Mouse (Mus musculus): ENCODE results near the gene Ptprg. TPM values are rescaled to one million over a fixed set of nuclear protein-coding genes. Genes with fewer than 3 reads are reported as not detected.

Ptprg gene
- polyA plus RNA-seq, 1 experiment from 2014 or later, result 34.4 TPM

DNA sequence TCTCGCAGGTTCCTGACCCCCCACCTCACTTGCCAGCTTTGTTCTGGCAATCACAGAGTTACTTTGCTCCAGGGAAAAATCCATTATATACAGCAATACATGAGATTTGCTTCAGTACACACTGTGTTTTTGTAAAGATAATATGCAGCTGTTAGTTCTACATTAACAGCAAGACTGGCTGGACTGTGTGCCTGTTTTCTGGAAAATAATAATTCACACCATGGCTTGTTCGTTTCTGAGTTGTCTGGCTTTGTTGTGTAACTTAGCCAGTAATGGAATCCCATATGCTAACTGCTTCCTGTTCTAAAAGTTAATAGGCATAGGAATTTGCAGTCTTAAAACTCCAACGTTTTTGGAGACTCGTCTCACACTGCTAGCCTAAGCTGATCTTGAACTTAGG lies 635.0 kb downstream of the Ptprg start:
- 25% methylated on average over 4 of the region's 4 CpGs for WGBS

DNA sequence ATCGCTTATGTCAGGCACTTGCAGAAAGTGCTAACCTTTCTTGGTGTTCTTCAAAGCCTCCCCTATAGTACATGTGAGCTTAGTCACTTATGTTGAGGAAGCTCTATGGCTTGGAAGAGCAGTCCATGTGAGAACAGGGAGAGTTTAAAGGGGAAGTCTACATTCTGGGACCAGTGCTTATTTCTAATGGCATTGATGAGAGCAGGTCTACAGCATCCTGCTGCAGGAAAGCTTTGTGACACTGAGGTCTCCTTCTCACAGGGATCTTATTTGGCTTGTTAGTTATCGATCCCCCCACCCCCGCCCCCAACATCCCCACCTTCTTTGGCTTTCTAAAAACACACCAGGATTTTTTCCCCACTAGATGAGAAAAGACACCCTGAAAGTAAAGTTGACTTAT lies 635.9 kb downstream of the Ptprg start:
- no peak for ATAC-seq (ENCODE audit: insufficient number of reproducible peaks, insufficient read depth, low FRiP score, low TSS enrichment, low read depth)
- H3K4me3 ChIP-seq, result no peak overlapping the region
- 76% methylated on average over 3 of the region's 3 CpGs for WGBS

More for the DNA sequence above, 635.0 kb downstream of the Ptprg start:
- no peaks in the 10 kb centered on the region for H3K36me3 ChIP-seq
- H3K4me1 ChIP-seq, result peaks cover 15% of the 10 kb centered on the region
- no peak overlapping the region for H3K4me3 ChIP-seq
- H3K9ac ChIP-seq, result no peak overlapping the region
- no peak overlapping the region for H3K27ac ChIP-seq
- no peaks in the 10 kb centered on the region for H3K9me3 ChIP-seq
- no peak for ATAC-seq (ENCODE audit: insufficient number of reproducible peaks, insufficient read depth, low FRiP score, low TSS enrichment, low read depth)
- H3K27me3 ChIP-seq, result no peaks in the 10 kb centered on the region
- no peak overlapping the region for H3K4me2 ChIP-seq

DNA sequence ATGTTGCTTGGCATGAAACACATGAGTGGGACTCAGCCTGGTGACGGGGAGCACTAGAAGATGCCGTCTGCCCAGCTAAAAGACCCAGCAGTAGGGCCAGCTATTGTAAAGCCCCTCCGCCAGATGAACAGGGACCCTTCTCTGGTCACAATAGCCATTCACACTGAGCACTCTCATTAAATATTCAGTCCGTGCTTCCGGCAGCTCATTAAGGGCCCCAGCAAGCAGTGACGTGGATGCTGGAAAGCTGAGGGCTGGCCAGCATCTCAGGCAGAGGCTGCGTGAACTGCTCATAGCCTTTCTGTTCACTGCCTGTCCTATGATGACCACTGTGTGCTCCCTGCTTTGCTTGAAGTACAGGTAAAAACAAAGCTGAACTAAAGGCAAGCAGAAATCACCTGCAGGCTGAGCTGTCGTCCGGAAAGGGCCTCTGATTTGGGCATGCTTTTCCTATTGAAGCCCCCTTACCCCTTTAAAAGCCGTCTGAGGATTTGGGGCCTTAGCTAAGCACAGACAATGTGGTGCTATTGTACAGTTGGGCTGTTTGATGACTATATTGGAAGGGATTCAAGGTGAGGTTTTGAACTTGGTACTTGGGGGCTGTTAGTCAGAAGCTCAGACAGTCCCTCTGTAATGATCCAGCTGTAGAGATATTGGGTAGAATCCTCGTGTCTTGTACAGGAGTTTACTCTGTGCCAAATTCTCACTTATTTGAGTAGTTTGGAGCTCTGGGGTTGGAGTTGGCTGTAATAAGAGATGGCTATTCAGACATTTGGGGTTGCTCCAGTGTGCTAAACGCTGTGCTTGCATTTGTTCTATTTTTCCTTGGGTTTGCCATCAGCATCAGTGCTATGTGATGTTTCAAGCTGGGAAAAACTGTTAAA lies 636.6 kb downstream of the Ptprg start:
- peaks cover 15% of the 10 kb centered on the region for H3K4me1 ChIP-seq
- H3K27me3 ChIP-seq, result no peaks in the 10 kb centered on the region
- no peaks in the 10 kb centered on the region for H3K9me3 ChIP-seq
- no peak overlapping the region for H3K4me3 ChIP-seq
- no peak overlapping the region for H3K27ac ChIP-seq
- H3K4me2 ChIP-seq, result no peak overlapping the region
- WGBS, result 53% methylated on average over 12 of the region's 12 CpGs
- ATAC-seq (ENCODE audit: insufficient number of reproducible peaks, insufficient read depth, low FRiP score, low TSS enrichment, low read depth), result no peak
- H3K36me3 ChIP-seq, result no peaks in the 10 kb centered on the region
- H3K9ac ChIP-seq, result no peak overlapping the region

More for the DNA sequence above, 635.9 kb downstream of the Ptprg start:
- Histone ChIP-seq H3K9me3 (no peaks in the 10 kb centered on the region), H3K4me1 (peaks cover 15% of the 10 kb centered on the region), H3K9ac (no peak overlapping the region), H3K36me3 (no peaks in the 10 kb centered on the region), H3K27ac (no peak overlapping the region), H3K4me2 (no peak overlapping the region), H3K27me3 (no peaks in the 10 kb centered on the region)

DNA sequence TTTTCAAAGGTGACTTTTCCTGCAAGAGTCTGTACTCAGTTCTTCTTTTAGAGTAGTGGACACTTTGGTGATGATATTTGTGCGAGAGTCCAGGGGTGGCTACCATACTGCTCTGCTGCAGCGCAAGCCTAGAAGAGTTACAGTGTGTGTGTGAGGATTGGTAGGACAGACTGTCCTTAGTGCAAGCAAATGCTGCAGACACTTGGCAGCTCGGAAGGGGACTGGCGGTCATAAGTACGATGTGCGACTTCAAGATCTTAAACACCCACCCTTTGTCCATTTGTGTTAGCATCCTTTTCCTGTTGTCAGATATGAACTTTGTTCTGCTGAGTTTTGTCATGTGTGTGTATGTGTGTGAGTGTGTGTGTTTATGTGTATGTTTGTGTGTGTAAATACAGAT lies 637.7 kb downstream of the Ptprg start:
- Histone ChIP-seq H3K27ac (no peak overlapping the region), H3K9me3 (no peaks in the 10 kb centered on the region), H3K27me3 (no peaks in the 10 kb centered on the region), H3K4me3 (no peak overlapping the region), H3K9ac (no peak overlapping the region), H3K4me2 (no peak overlapping the region), H3K4me1 (peaks cover 15% of the 10 kb centered on the region), H3K36me3 (no peaks in the 10 kb centered on the region)
- 95% methylated on average over 6 of the region's 6 CpGs for WGBS
- ATAC-seq (ENCODE audit: insufficient number of reproducible peaks, insufficient read depth, low FRiP score, low TSS enrichment, low read depth), result no peak

DNA sequence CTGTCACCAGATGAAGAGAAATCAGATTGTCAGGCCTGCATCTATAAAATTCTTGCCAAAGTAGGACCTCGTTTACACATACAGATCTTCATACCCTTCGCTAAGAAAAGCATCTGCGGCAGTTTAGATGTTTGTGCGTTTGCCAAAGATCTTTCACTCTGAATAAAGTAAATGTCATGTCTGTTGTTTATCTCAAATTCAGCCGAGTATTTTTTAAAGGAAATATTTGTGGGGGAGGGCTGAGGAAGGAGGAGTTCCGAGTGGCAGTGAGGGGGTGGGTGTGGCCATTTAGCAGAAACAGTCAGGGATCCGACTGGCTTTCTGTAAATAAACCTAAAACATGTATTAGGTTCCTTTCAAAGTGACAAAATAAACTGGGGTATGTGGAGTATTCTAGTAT lies 645.4 kb downstream of the Ptprg start:
- no peak for ATAC-seq (ENCODE audit: insufficient number of reproducible peaks, insufficient read depth, low FRiP score, low TSS enrichment, low read depth)
- 47% methylated on average over 7 of the region's 7 CpGs for WGBS
- no peaks in the 10 kb centered on the region for H3K27me3 ChIP-seq
- H3K9ac ChIP-seq, result no peak overlapping the region
- H3K9me3 ChIP-seq, result no peaks in the 10 kb centered on the region
- H3K27ac ChIP-seq, result no peak overlapping the region
- no peaks in the 10 kb centered on the region for H3K36me3 ChIP-seq
- no peaks in the 10 kb centered on the region for H3K4me1 ChIP-seq
- H3K4me2 ChIP-seq, result no peak overlapping the region
- H3K4me3 ChIP-seq, result no peak overlapping the region

DNA sequence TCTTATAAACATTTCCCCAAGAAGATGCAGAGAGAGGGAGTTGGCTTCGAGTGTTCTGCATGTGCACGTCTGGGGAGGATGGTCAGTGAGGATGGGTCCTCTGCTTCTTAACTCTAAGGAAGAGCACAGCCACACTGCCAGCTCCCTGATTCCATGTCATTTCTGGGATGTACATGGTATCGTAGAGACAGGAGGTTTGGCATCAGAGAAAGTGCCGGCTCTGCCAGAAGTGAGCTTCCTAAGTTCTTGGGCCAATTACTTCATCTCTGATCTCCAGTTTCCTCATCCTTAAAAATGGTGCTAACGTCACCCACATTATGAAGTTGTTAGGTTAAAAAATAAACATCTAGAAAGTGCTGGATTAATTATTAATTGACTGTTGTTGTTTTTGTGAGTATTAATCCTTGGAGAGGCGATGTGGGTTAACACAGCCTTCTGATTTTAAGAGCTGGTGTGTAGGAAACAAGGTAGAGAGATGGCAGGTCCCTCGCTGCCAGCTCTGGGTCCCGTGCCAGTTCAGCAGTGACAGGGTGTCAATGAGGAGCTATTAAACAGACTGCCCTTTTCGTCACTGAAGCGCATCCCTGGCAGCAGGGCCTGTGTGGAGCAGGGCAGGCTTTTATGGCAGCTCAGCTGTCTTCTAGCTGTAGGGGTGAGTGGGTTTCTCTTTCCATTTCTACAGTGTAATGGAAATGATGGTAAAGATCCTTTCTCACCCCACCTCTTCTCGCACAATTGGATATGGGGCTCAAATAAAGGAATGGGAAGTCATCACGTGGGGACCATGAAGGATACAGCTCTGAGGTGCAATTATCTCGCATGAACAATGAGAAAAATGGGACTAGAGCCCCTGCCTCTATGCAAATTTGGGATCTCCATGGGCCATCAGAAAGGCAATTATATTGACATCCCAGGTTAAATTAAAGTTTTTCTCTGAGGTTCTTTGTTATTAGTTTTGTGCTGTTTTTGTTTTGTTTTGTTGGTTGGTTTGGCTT lies 646.9 kb downstream of the Ptprg start:
- no peak overlapping the region for H3K4me2 ChIP-seq
- WGBS, result 86% methylated on average over 13 of the region's 13 CpGs
- H3K27ac ChIP-seq, result no peak overlapping the region
- no peaks in the 10 kb centered on the region for H3K9me3 ChIP-seq
- no peaks in the 10 kb centered on the region for H3K4me1 ChIP-seq
- no peak overlapping the region for H3K9ac ChIP-seq
- no peak for ATAC-seq (ENCODE audit: insufficient number of reproducible peaks, insufficient read depth, low FRiP score, low TSS enrichment, low read depth)
- H3K27me3 ChIP-seq, result no peaks in the 10 kb centered on the region
- no peak overlapping the region for H3K4me3 ChIP-seq
- H3K36me3 ChIP-seq, result no peaks in the 10 kb centered on the region

DNA sequence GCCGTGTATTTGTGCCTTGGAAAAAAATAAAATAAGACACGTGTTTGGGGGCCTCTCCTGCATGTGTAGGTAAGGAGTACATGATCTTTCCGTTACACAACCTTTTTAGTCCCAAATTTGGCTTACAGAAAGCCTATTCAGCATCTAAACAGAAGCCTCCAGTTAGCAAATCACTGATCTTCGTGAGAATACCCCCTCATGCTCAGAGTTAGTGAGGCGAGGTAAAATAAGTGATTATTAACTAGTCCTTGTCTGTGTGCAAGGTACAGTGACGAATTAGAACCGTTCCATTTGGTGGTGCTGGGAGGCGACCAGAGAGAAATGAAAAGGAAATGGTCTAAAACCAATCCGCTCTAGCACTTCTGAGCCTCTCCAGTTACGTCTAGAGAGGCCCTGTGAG lies 648.9 kb downstream of the Ptprg start:
- no peak overlapping the region for H3K27ac ChIP-seq
- ATAC-seq (ENCODE audit: insufficient number of reproducible peaks, insufficient read depth, low FRiP score, low TSS enrichment, low read depth), result no peak
- 71% methylated on average over 10 of the region's 10 CpGs for WGBS
- H3K36me3 ChIP-seq, result no peaks in the 10 kb centered on the region
- H3K9me3 ChIP-seq, result no peaks in the 10 kb centered on the region
- no peaks in the 10 kb centered on the region; the same call in 1 of the 2 replicates for H3K4me1 ChIP-seq
- H3K9ac ChIP-seq, result no peak overlapping the region
- H3K27me3 ChIP-seq, result no peaks in the 10 kb centered on the region
- H3K4me3 ChIP-seq, result no peak overlapping the region
- no peak overlapping the region for H3K4me2 ChIP-seq

DNA sequence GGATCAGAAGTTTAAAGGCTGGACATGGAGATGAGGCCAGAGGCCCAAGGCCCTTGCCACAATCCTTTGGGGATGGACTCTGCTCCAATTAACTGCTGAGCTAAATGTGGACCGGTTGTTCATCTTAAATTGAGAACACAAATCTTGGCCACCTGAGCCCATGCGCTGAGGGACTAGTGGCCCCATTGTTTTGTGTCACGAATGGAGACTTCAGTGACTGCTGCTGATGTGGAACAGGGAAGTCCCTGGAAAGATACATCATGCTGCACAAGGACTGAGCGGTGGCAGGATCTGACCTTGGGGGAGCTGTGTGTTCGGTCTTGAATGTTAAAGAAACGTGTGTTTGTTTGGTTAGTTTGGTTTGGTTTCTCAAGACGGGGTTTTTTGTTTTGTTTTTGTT lies 649.7 kb downstream of the Ptprg start:
- no peak overlapping the region for H3K9ac ChIP-seq
- no peak overlapping the region for H3K4me2 ChIP-seq
- WGBS, result 88% methylated on average over 7 of the region's 7 CpGs
- H3K27me3 ChIP-seq, result no peaks in the 10 kb centered on the region
- 0 out of 2 replicates have a peak, but pooled peaks cover 3% of the 10 kb centered on the region for H3K36me3 ChIP-seq
- no peaks in the 10 kb centered on the region; the same call in 1 of the 2 replicates for H3K4me1 ChIP-seq
- no peak overlapping the region for H3K27ac ChIP-seq
- H3K4me3 ChIP-seq, result no peak overlapping the region
- H3K9me3 ChIP-seq, result no peaks in the 10 kb centered on the region
- ATAC-seq (ENCODE audit: insufficient number of reproducible peaks, insufficient read depth, low FRiP score, low TSS enrichment, low read depth), result no peak

DNA sequence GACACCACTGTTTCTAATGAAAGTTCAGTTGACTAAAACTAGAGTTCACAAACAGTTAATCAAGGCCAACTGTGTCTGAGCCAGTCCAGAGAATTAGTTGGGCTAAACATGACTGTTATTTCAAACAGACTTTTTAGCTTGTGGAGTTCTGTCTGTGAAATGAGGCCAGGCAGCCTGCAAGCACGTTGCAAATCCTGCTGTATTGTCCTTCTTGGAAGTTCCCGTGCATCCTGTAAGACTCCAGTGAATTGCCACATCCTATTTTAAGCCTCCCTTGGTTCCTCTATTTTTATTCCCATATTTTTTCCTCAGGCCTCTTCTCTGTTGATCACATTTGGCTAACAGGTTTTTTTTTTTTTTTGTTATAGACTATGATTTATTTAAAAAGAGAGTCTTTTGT lies 652.8 kb downstream of the Ptprg start:
- WGBS, result 44% methylated on average over 2 of the region's 2 CpGs

DNA sequence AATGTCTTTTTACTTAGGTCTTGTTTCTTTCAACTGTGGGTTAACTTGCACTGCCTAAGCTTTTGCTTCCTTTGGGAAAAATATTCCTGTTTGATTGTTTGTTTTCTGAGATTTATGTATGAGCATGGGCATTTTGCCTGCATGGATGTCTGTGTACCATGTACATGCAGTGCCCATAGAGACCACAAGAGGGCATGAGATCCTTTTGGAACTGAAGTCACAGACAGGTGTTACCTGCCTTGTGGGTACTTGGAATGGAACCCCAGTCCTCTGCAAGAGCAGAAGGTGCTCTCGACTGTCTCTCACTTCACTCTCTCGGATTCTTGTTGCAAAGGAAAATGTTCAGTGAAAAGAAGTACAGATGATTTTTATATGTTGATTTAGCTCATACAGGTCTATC lies 655.2 kb downstream of the Ptprg start:
- ATAC-seq (ENCODE audit: insufficient number of reproducible peaks, insufficient read depth, low FRiP score, low TSS enrichment, low read depth), result no peak
- Histone ChIP-seq H3K9me3 (no peaks in the 10 kb centered on the region), H3K27me3 (no peaks in the 10 kb centered on the region)

More for the DNA sequence above, 652.8 kb downstream of the Ptprg start:
- H3K4me1 ChIP-seq, result no peaks in the 10 kb centered on the region; the same call in 1 of the 2 replicates
- H3K27me3 ChIP-seq, result no peaks in the 10 kb centered on the region
- no peak overlapping the region for H3K4me2 ChIP-seq
- H3K27ac ChIP-seq, result no peak overlapping the region
- H3K4me3 ChIP-seq, result no peak overlapping the region
- no peaks in the 10 kb centered on the region for H3K9me3 ChIP-seq
- no peak overlapping the region for H3K9ac ChIP-seq
- no peak for ATAC-seq (ENCODE audit: insufficient number of reproducible peaks, insufficient read depth, low FRiP score, low TSS enrichment, low read depth)
- H3K36me3 ChIP-seq, result 0 out of 2 replicates have a peak, but pooled peaks cover 7% of the 10 kb centered on the region

DNA sequence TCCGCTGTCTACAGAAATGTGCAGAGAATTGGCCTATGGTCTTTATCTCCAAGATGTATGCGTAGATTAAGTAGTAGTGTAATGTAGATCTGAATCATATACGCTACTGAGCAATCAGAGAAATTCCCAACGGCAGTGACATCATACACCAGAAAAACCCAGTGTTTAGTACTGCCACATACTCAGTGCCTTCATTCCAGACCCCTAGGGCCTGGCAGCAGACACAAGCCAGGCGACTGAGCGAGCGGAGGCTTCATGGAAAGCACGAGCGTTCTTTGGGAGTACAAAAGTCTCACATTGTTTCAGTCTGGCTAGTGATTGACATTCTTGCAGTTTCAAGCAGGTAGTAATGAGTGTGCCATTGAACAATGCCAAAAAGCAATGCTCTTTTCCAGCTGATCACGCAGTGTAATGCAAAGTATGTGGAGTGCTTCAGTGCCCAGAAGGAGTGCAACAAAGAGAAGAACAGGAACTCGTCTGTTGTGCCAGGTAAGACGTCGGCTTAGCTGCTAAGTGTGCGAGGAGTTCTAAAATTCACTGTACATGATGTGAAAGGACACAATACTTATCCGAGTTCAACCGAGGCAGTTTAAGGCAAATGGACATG lies 665.3 kb downstream of the Ptprg start:
- H3K4me1 ChIP-seq, result 0 out of 2 replicates have a peak, but pooled peaks cover 3% of the 10 kb centered on the region
- H3K4me2 ChIP-seq, result no peak overlapping the region
- H3K9ac ChIP-seq, result no peak overlapping the region
- no peak for ATAC-seq (ENCODE audit: insufficient number of reproducible peaks, insufficient read depth, low FRiP score, low TSS enrichment, low read depth)
- H3K4me3 ChIP-seq, result no peak overlapping the region
- 92% methylated on average over 16 of the region's 16 CpGs for WGBS
- no peaks in the 10 kb centered on the region for H3K27me3 ChIP-seq
- H3K27ac ChIP-seq, result no peak overlapping the region
- peaks cover 24% of the 10 kb centered on the region for H3K36me3 ChIP-seq
- no peaks in the 10 kb centered on the region for H3K9me3 ChIP-seq

More for the DNA sequence above, 655.2 kb downstream of the Ptprg start:
- Histone ChIP-seq H3K36me3 (peaks cover 19% of the 10 kb centered on the region; the same call in 1 of the 2 replicates), H3K4me3 (no peak overlapping the region), H3K27ac (no peak overlapping the region), H3K9ac (no peak overlapping the region), H3K4me1 (no peaks in the 10 kb centered on the region; the same call in 1 of the 2 replicates), H3K4me2 (no peak overlapping the region)
- WGBS, result 96% methylated on average over 2 of the region's 2 CpGs

All from embryonic facial prominence, embryonic 13.5 days (tissue).